Mouse (Mus musculus): Measurements from ENCODE around the gene Kdm6a.

DNA sequence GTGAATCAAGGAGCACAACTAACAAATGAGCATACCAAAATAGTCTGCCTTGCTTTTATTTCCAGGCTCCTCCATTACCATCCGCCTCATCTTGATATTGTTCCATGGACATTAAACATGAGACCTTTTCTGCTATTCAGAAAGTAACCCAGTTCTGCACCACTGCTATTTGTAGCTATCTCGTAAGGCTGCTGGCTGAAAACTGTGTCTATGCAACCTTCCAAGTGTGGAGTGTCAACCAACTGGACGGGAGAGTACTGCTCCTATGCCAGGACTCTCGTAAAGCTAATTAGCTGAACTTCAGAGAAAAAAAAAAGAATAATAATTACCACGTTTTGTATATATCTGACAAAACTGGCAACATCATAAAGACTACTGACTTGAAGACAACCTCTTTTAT lies 116.2 kb downstream of the Kdm6a start:
- no peak for TF ChIP-seq CTCF (IDR thresholded peaks at IDR 0.05; ENCODE audit: low read depth)
- TF ChIP-seq EP300 (IDR thresholded peaks at IDR 0.05; ENCODE audit: low read depth) = no peak

All from liver, postnatal 0 days (tissue).